Mouse (Mus musculus) midbrain, embryonic 10.5 days (tissue): ENCODE measurements at regions not wholly inside any gene's neighbourhood (a gene's known extent, or its start where the extent isn't known, plus 50 kb on each side); places are given as distances from the start of the nearest gene placed in this dataset.

Experiments
- DNase-seq: peaks from one replicate; pipeline ENCODE4 v3.0.0-alpha.2; 2017; ENCODE audit warnings: low spot score
- H3K27ac ChIP-seq: fragments of 300-500 bp; sonication (generic); replicated peaks from 2 replicates; pipeline ENCODE4 v1.5.1; 2016; ENCODE audit warnings: mild to moderate bottlenecking
- H3K27me3 ChIP-seq: fragments of 300-500 bp; sonication (generic); 2 replicates; pipeline ENCODE4 v1.6.1; 2016; ENCODE audit warnings: low read depth, mild to moderate bottlenecking; ENCODE audit not compliant: poor library complexity, severe bottlenecking
- H3K36me3 ChIP-seq: fragments of 300-500 bp; sonication (generic); 2 replicates; pipeline ENCODE4 v1.6.1; 2016; ENCODE audit warnings: mild to moderate bottlenecking, moderate library complexity
- H3K4me1 ChIP-seq: fragments of 300-500 bp; sonication (generic); 2 replicates; pipeline ENCODE4 v1.6.1; 2016
- H3K4me3 ChIP-seq: fragments of 300-500 bp; sonication (generic); 2 replicates; pipeline ENCODE4 v1.5.1; 2016; ENCODE audit warnings: mild to moderate bottlenecking, moderate library complexity
- H3K9me3 ChIP-seq: fragments of 300-500 bp; sonication (generic); replicated peaks from 2 replicates; pipeline ENCODE4 v1.6.1; 2016; ENCODE audit warnings: mild to moderate bottlenecking
- whole genome bisulfite sequencing: fragments of 180-500 bp; shearing (Covaris S2); methylation state at CpG from one replicate; pipeline ENCODE4 v1.1.7; 2016; 5-methylcytosine and 5-hydroxymethylcytosine counted together

DNA sequence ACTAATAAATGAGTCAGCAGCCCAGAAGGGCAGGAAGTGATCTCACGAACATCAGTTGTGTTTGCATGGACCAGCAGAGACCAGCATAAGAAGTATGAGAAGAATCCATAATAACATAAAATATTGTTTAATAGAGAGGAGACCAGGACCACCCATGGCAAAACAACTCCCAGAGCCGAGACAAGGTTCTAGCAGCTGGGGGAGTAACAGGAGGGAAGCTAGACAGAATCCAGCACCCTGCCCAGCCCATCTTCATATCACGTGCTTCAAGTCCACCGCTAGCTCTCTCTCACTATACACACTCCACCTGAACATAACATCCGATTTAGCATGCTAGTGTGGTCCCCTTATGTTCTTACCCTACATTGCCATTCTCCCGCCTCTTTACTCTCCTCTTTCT lies 77.1 kb upstream of the Sall1 start:
- 85% methylated on average over 6 of the region's 6 CpGs for WGBS
- Histone ChIP-seq H3K4me3 (no peak overlapping the region), H3K36me3 (no peaks in the 10 kb centered on the region), H3K9me3 (no peaks in the 10 kb centered on the region), H3K27me3 (no peaks in the 10 kb centered on the region), H3K4me1 (no peaks in the 10 kb centered on the region), H3K27ac (no peak overlapping the region)
- no peak for DNase-seq

GRCm38 (mm10) chr8:89107895-89108660 lies 64.1 kb upstream of the Sall1 start:
- no peak overlapping the region for H3K27ac ChIP-seq
- no peaks in the 10 kb centered on the region for H3K36me3 ChIP-seq
- DNase-seq: no peak
- H3K27me3 ChIP-seq: no peaks in the 10 kb centered on the region
- WGBS: 76% methylated on average over 15 of the region's 15 CpGs
- H3K9me3 ChIP-seq: no peaks in the 10 kb centered on the region
- no peak overlapping the region for H3K4me3 ChIP-seq
- no peaks in the 10 kb centered on the region; the same call in 1 of the 2 replicates for H3K4me1 ChIP-seq

DNA sequence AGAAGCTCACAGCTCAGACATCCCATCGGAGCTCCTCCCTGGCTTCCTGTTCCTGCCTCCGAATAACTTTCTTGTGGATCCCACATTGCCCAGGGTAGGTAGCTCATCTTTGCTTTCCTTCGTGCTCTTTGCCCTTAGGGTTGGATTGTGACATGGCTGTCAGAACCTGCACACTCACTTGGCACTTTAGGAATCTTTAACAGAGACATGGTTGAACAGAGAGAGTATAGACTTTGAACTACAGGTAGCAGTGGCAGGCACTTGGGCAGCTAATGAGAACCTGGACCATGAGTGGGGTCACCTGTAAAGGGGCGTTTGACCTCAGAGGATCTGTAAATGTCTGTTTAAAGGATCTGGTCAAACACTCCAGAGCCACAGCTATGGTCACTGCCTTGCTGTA lies 62.4 kb upstream of the Sall1 start:
- WGBS: 94% methylated on average over 4 of the region's 4 CpGs

DNA sequence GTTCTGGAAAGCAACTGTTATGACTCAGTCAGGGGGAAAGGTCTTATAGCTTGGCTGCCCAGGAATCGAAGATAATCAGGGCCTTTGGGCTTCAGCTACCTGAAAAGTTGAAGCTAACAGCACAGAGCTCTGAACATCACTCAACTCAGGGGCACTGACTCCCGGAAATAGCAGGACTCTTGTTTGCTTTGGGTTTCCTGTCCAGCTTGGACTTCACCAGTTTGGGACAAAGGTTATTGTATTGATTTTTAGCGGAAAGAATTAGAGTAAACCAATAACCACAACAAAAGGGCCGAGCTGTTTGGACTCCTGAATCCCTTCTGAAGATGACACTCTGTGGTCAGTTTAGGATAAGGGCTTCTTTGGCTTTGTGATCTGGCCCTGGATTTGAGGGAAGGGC lies 53.4 kb upstream of the Sall1 start:
- Histone ChIP-seq H3K27ac (no peak overlapping the region), H3K9me3 (peaks cover 7% of the 10 kb centered on the region; the same call in 1 of the 2 replicates), H3K27me3 (no peaks in the 10 kb centered on the region), H3K4me3 (no peak overlapping the region), H3K36me3 (no peaks in the 10 kb centered on the region), H3K4me1 (no peaks in the 10 kb centered on the region)
- no peak for DNase-seq
- 80% methylated on average over 4 of the region's 4 CpGs for WGBS

More for the DNA sequence above, 62.4 kb upstream of the Sall1 start:
- H3K36me3 ChIP-seq: no peaks in the 10 kb centered on the region
- H3K27ac ChIP-seq: no peak overlapping the region
- no peak for DNase-seq
- H3K27me3 ChIP-seq: no peaks in the 10 kb centered on the region
- H3K9me3 ChIP-seq: no peaks in the 10 kb centered on the region
- H3K4me1 ChIP-seq: no peaks in the 10 kb centered on the region; the same call in 1 of the 2 replicates
- H3K4me3 ChIP-seq: no peak overlapping the region
